Mouse (Mus musculus) kidney, adult 11 months (tissue): Measurements from ENCODE around the gene Ngdn.
A peak's percentile ranks its signal among the peaks of the same experiment; 100 is the strongest.
"Not testable (repeated sequence)": the region's sequence is repeated elsewhere in the genome, so short reads cannot be mapped to it uniquely, and the experiment has no call there.

ENCODE experiments used
- DNase-seq: peaks from one replicate; pipeline ENCODE4 v3.0.0; 2022

The Ngdn gene

GRCm38 (mm10) chr14:55014991-55015766, at the start of gene Ngdn:
TSS of gene Ngdn (plus strand) at chr14:55015454.
- peak; percentile 99 for DNase-seq

GRCm38 (mm10) chr14:54965631-54966030, 49.6 kb upstream of the Ngdn start:
- no peak for DNase-seq

DNA sequence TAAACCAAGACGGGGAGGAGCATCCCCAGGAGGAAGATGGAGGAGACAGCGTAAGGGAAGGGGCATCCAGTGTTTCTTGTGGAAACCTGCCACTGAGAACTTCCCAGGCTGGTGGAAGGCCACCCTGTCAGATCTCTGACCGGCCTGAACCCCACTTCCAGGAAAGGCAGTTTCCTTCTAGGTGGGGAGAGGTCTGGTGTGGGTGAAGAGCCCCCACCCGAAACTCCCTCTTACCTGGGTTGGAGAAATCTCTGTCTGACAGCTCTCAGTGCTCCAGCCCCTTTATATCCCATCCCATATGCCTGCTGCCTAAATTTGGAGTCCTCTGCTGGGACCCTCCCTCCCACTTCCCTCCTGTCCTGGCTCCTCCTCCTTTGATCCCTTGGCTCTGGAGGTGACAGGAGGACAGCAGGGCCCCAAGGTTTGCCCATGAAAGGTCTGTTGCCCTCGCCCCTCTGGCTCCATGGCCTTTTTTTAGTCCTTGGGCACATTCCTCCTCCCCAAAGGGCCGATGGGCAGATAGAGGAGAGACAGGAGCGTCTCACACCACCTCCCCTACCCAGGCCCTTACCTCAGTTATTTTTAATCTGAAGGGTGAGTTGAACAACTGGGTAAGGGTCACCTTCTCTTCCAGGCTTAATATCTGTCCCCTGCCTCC, 48.8 kb upstream of the Ngdn start, which contains the start of gene Myh6:
Gene Myh6, minus strand, starts transcription at position 608 of the 658 bp plus-strand sequence.
- DNase-seq: no peak

DNA sequence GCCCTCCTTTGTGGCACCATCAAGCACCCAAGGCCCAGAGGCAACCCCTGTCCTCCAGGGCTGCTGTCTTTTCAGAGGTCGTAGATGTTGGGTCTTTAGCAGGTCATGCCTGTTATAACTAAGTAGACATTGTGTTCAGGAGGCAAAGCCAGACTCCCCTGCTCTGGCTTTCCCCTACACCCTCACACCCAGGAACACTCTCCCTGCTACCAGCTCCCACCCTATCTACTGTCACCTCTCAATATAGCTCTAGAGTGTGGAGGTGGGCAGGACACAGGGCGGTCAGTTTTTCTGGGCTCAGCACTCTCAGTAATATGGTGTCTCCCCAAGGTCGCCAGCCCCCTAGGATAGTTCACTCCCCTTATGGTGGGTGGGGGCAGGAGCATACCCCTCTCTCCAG, 47.4 kb upstream of the Ngdn start:
- DNase-seq: no peak

DNA sequence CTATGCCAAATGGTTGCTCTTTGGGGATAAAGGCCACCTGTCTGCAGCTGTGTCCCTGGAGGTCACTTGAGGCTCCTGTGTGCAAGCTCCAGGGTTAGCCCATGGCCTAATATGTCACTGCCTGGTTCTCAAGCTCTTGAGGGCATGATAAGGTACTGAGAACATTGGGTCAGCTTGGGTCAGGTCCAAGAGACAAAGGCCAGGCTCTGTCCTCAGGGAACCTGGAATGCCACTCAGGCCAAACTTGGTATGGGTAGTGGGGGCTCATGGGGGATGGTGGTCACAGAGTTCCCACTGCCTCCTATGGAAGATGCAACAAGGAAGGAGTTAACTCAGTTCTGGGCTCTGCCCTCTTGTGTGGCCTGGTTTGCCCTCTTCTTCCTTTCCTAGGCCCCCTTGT, 46.9 kb upstream of the Ngdn start:
- DNase-seq: no peak

GRCm38 (mm10) chr14:54972786-54973185, 42.5 kb upstream of the Ngdn start:
- not testable (repeated sequence) for DNase-seq

- no peak for DNase-seq
These were observed 41.0 kb upstream of the Ngdn start for GRCm38 (mm10) chr14:54974068-54974791.

GRCm38 (mm10) chr14:54976633-54977032, 38.6 kb upstream of the Ngdn start, which contains the start of gene Gm17428:
TSS of gene Gm17428 (plus strand) at chr14:54976933.
- DNase-seq: no peak

- no peak for DNase-seq
These were observed 36.6 kb upstream of the Ngdn start for GRCm38 (mm10) chr14:54978664-54979063.

DNA sequence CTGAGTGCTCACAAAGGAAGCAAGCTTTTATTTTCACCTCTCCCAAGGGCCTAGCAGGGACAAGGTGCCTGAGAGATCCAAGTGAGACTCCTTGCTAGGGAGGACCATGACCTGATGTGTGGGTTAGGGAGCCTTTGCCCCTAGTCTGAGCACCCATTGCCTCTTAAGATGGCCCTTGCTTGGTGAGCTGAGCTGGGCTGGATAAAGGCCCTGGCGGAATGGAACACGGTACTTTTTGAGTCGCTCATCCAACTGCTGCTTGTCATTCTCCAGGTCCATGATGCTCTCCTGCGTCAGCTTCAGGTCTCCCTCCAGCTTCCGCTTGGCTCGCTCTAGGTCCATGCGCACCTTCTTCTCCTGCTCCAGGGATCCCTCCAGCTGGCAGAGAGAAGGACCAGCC, 33.3 kb upstream of the Ngdn start:
- DNase-seq: no peak

DNA sequence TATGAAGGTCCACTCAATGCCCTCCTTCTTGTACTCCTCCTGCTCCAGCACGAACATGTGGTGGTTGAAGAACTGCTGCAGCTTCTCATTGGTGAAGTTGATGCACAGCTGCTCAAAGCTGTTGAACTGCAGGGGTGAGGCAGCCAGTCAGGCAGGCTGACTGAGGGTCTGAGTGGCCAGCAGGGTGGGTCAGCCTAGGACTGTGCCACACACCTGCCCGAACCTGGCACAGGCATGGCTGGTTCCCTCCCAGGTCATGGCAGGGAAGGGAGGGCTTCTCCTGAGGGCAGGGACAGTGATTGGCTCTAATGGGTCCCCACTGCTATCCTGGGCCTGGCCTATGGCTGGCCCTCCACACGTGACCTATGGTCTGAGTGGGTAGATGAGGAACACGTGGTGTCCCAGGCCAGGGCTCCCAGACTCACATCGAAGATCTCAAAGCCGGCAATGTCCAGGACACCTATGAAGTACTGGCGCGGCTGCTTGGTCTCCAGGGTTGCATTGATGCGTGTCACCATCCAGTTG, 26.8 kb upstream of the Ngdn start:
- DNase-seq: not testable (repeated sequence)

DNA sequence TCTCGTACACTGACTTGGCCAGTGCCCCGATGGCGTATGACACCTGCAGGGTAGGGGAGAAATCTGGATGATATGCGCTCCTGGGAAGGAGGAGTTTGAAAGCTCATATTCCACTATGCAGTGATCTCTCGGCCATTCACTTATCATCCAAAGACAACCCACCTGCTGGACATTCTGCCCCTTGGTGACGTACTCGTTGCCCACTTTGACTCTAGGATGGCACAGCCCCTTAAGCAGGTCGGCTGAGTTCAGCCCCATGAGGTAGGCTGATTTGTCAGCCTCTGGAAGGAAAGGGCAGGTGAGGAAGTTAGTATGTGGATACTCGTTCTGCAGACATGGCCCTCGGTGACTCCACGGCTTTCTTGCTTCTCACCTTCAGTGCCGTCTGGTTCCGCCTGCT, 26.4 kb upstream of the Ngdn start:
- no peak for DNase-seq

DNA sequence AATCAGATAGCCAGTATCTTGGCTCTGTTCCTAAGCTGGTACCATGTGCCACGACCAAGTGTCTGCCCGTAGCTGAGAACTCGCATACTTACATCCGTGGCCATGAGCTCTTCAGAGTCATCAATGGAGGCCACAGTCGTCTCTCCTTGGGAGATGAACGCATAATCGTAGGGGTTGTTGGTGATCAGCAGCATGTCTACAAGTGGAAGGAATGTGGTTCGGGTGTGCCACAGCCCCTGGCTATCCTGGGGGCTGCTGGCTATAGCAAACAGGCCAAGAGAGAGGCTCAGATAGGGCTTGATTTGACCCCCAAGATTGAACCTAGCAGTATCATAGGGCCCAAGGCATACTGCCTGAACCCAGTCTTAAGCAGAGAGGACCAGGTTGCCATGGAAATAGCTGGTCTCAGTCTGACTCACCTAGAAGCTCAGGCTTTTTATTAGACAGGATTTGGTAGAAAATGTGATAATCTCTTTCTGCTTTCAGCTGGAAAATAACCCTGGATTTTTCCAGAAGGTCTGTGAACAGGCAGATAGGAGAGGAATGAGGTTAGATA, 25.3 kb upstream of the Ngdn start:
- no peak for DNase-seq

DNA sequence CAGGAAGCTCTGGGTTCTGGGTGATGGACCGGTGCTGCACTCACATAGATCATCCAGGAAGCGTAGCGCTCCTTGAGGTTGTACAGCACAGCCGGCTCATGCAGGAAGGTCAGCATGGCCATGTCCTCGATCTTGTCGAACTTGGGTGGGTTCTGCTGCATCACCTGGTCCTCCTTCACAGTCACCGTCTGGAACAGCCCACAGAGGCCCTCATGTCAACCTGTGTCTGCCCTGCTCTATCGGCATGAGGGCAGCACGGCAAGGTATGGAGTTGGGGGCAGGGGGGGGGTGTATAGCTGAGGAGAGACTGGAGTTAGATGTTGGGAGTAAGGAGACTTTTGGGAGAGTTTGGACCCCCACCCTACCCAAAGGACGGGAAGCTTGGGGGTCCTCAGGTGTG, 23.1 kb upstream of the Ngdn start:
- no peak for DNase-seq

DNA sequence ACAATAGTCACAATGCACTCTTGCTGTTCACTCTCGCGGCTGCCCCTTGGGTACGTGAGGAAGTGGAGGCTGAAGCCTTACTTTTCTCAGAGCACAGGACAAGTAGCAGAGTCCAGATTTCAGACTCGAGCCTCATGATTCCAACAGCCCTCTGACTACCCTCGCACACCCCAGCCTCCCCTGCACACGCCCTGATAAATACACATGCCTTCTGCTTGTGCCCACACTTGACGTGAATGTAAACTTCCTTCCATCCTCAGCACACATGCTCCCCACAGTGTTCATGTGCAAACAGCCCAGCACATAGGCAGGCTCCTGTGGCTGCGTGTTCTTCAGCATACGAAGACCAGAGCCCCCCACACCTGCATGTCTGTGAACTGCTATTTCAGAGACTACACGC, 21.6 kb upstream of the Ngdn start:
- no peak for DNase-seq

GRCm38 (mm10) chr14:54994136-54994868, 21.0 kb upstream of the Ngdn start, which contains the start of gene Myh7:
TSS of gene Myh7 (minus strand) at chr14:54994626.
- DNase-seq: no peak

- no peak for DNase-seq
These were observed 20.4 kb upstream of the Ngdn start for GRCm38 (mm10) chr14:54994869-54995186.

- no peak for DNase-seq
These were observed 19.7 kb upstream of the Ngdn start for GRCm38 (mm10) chr14:54995457-54996138.

- DNase-seq: no peak
These were observed 18.5 kb upstream of the Ngdn start for GRCm38 (mm10) chr14:54996793-54997192.

- DNase-seq: no peak
These were observed 18.0 kb upstream of the Ngdn start for GRCm38 (mm10) chr14:54997297-54997696.

DNA sequence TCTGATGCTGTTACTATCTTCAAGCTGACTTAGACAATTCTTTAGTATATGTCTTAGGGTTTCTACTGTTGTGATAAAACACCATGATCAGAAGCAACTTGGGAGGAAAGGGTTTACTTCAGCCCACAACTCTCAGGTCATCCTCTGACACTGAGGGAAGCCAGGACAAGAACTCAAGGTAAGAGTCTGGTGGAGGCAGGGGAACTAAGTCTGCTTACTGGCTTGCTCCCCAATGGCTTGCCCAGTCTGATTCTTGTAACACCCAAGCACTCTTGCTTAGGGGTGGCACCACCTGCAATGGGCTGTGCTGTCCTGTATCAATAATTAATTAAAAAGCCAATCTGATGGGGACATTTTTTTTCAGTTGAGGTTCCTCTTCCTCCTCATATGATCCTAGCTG, 16.6 kb upstream of the Ngdn start:
- DNase-seq: no peak

- DNase-seq: not testable (repeated sequence)
These were observed 15.4 kb upstream of the Ngdn start for GRCm38 (mm10) chr14:54999868-55000267.
